Mouse (Mus musculus): ENCODE data around the gene Idh2.
"Not testable (repeated sequence)": the region's sequence is repeated elsewhere in the genome, so short reads cannot be mapped to it uniquely, and the experiment has no call there.

Idh2 gene

DNA sequence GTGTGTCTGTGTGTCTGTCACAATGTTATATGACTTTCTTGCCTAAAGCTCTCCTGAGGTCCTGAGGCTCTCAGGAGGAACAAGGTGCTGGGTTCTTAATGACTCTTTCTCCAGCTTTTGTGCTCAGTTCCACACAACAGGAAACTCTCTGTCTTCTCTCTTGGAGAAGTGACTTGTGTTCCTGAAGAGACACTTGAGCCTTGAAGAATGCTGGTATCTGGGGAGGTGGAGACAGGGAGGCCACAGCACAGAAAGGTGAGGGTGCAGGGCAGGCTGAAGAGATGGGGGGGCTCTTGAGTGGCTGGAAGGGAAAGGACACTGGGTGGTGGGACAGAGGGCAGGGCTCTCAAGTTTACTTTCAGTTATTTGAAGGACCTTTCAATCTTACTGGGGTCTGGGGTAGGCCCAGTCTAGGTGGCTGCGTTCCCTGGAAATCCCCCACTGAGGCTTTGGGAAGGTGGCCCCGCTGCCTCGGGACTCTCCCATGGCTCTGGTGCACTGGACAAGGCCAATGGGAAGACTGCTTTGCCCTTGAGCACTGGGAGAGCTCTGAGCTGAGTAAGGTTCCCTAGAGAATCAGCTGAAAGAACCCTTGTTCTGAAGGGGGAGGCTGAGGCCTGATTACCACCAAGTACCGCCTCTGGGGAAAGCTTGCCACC, 56.7 kb downstream of the Idh2 start:
- DNase-seq = no peak

DNA sequence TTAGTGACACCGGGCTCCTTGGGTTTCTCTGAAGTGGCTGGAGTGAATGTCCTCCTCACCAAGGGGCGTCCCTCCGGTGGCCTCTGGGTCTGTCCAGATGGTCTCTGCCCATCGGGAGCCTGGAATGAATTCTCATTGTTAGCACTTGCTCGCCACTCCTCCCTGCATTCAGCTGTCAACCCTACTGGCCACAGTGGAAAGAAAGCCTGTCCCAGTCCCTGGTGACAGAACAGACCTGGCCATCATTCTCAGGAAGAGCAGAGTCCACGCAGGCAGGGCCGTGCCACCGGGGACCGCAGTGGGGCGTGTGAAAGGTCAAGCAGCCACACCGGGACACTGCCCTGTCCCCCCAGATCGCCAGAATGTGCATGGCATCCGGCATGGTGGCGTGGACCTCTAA, 57.4 kb downstream of the Idh2 start:
- DNase-seq = no peak

DNA sequence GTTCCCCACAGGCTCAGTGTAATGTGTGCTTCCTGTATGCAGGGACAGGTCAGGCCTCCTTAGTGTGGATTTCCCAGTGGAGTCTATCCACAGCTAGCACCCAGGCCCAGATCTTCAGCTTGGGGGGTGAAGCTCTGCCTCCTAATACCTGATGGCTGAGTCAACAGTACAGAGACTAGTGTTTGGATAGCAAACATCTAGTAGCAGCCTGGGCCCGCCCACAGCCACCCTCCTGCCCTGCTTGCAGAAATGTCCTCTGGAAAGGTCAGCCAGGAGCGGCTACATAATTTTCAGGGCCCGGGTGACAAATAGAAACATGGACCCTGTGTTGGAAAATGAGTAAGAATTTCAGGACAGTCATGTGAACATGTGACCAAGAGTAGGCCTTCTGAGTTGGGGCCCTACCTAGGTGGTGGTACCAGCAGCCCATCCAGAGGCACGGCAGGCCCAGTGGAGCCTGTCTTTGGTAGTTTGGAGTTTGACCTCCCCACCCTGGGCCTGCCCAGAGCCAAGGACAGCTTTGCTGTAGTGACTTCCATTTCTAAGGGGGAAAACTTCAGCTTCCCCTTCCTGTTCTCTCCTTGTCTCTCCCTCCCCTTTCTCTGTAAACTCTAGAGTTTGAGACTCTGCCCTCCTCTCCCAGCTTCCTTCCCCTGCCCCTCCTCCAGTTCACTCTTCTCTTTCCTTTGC, 58.0 kb downstream of the Idh2 start:
- no peak for DNase-seq

DNA sequence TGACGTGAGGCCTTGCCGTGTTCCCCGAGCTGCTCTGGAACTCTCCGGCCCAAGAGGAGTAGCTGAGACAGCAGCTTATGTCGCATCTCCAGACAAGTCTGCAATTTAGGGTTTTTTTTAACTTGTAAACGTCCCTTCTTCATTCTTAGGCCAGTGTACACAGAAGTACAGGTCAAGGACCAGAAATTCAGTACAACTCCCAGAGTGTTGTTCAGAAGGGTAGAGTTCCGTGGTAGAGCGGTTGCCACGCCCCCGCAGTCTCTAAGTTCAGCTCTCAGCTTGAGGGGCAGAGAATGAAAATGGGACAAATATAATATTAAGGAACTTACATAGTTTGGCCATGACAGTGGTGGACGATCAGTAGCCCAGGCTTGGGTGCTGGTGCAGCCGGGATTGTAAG, 59.4 kb downstream of the Idh2 start:
- DNase-seq = no peak

DNA sequence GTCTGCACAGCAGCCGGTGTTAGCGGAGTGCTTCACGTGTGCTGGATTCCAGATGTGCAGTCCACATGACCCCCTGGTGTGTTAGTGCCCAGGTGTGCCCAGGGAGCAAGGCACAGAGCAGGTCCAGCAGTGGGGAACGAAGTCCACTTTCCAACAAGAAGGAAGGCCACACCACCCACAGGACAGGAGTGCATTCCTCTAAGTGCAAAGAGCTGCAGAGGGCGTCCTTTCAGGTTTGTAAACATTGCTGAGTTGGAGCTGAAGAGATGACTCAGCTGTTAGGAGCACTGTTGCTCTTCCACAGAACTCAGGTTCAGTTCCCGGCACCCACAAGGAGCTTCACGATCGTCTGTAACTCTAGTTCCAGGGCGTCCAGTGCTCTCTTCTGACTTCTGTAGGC, 62.0 kb downstream of the Idh2 start:
- DNase-seq = no peak

DNA sequence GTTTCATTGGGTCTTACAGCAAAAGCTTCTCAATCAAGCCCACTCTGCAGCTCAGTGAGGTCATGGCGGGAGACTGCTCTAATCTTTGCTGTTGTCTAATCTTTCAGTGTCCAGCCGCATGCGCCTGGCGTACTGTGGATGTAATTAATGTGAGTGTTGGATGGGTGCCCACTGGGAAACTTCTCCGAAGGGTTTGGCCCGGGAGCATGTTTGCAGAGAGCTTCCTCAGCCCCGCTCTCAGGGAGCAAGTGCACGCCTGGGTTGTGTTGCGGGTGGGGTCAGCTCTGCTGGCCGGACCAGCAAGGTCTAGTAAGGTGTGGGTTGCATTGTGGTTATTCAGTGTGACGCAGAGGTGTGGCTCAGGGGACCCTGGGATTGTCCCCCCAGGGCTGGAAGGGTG, 62.9 kb downstream of the Idh2 start:
- no peak for DNase-seq

DNA sequence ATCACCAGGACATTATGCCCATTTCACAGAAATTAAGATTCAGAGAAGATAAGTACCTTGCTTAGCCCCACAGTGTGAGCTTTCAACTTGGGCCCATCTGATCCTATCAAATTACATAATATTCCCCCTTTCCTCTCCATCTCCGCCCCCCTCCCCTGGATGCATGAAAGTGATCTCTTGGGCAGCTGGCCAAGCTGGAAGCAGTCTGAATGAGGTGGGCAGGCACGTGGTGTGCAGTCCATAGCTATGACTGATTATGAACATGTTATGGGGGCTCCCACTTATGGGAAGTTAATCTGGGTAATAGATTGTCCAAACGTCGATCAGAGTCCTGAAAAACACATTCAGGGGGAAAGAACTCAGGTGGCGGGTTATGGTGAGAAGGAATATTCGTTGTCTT, 63.4 kb downstream of the Idh2 start:
- DNase-seq = no peak

DNA sequence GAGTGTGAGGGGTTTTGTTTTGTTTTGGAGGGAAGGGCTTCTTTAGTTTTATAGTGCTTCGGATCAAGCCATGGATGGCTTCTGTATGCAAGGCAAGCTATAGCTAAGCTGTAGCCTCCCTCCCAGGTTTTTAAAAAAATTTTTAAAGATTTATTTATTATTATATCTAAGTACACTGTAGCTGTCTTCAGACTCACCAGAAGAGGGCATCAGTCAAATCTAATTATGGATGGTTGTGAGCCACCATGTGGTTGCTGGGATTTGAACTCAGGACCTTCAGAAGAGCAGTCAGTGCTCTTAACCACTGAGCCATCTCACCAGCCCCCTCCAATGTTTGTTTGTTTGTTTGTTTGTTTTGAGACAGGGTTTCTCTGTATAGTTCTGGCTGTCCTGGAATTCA, 64.8 kb downstream of the Idh2 start:
- DNase-seq = not testable (repeated sequence)

DNA sequence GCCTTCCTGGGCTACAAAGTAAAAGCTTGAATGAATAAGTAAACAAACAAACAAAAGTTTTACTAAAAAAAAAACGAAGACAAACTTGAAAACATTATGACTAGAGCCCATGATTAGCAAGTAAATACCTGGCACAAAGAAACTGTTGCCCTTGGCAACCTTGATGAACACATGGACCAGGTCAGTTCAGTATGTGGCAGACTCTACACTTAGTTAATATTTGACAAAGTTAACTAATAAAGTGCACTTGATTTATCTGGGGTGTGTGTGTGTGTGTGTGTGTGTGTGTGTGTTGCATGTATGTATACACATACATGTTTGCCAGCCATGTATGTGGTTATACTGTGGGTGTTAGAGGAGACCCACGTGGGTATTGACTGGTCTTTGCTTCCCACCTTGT, 65.4 kb downstream of the Idh2 start:
- no peak for DNase-seq

DNA sequence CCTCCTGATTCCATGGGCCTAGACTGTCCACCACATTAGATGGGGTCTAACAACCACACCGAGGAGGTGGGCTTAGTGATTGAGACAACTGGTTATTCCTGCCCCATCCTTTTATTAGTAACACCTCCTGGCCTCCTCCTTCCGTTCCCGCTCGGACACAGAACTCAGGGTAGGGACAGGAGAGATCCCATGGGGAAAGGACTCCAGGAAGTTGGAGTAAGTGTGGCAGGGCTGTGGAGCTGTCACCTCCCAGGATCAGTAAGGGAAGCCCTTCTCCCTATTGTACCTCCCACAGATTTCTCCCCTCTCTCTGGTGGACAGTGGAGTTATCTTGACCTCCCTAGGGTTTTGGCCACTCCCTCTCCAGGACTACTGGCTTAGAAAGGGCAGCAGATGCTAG, 68.2 kb downstream of the Idh2 start:
- no peak for DNase-seq

Measured in cerebellum, adult 11 months (tissue).